Mouse (Mus musculus) gonadal fat pad, adult 2 months (tissue): ENCODE results near the gene Enthd1. TPM values are rescaled to one million over a fixed set of nuclear protein-coding genes. Genes with fewer than 3 reads are reported as not detected.
"Not testable (repeated sequence)": the region's sequence is repeated elsewhere in the genome, so short reads cannot be mapped to it uniquely, and the experiment has no call there.

Experiments used
- DNase-seq: peaks from one replicate; pipeline ENCODE4 v3.0.0-alpha.2; 2012; ENCODE audit warnings: low read depth
- polyA plus RNA-seq: library from polyadenylated mRNA; depleted of rRNA; stranded (reverse); fragments of >200 nt; gene quantifications from 2 replicates; pipeline ENCODE4 v1.2.3, GENCODE M21; 2012

The Enthd1 gene
- polyA plus RNA-seq, 1 experiment: 0.11 TPM

GRCm38 (mm10) chr15:80538075-80538474 lies 26.9 kb downstream of the Enthd1 start:
- no peak for DNase-seq

GRCm38 (mm10) chr15:80536051-80536450 lies 28.9 kb downstream of the Enthd1 start:
- no peak for DNase-seq

DNA sequence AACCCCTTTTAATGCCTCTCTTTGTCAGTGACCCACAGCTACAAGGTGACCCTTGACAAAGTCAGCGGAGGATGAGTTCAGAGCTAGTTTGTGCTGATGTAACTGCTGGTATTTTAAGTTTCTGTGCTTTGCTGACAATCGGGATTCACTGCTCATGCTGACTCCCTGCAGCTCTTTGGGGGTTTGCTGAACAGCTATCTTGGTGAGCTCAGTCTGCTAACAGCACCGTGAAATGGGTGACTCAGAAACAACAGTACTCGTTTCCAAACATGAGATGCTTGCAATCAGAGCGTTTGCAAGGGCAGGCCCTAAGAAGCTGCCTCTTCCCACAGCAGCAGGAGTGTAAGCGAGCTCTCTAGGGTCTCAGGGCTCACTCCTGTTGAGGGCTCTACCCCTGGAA lies 31.7 kb downstream of the Enthd1 start:
- no peak for DNase-seq

DNA sequence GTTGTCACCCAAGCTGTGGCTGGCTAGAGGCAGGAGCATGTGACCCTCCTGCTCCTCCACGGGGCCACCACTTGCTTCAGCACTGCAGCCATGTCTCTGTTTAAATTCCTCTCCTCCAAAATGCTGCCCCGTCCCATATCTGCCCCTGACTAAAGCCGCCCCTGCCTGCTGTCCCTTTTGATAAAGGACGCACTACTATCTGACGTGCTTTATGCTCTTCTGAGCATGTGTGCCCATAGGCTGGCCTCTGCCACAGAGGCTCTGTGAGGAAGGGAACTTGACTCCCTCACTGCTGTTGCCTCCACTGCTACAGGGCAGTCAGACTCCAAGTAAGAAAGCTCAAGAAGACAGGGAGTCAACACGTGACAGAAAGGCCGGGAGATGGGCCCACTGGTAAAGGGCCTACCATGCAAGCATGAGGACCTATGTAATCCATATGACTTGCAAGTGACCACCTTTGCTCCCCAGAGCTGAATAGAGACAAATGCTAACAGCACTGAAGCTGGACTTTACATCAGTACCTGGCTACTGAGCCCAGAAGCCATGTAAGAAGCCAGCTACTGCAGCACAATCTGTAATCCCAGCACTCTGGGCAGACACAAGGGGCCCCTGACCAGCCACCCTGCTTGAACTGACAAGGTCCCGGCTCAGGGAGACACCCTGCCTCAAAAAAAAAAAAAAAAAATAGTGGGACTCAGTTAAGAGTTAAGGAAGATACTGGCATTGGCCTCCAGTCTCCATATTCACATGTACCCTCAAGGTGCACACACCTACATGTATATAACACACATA lies 32.5 kb downstream of the Enthd1 start:
- DNase-seq: no peak

- no peak for DNase-seq
Measured at GRCm38 (mm10) chr15:80531026-80531425, 33.9 kb downstream of the Enthd1 start.

DNA sequence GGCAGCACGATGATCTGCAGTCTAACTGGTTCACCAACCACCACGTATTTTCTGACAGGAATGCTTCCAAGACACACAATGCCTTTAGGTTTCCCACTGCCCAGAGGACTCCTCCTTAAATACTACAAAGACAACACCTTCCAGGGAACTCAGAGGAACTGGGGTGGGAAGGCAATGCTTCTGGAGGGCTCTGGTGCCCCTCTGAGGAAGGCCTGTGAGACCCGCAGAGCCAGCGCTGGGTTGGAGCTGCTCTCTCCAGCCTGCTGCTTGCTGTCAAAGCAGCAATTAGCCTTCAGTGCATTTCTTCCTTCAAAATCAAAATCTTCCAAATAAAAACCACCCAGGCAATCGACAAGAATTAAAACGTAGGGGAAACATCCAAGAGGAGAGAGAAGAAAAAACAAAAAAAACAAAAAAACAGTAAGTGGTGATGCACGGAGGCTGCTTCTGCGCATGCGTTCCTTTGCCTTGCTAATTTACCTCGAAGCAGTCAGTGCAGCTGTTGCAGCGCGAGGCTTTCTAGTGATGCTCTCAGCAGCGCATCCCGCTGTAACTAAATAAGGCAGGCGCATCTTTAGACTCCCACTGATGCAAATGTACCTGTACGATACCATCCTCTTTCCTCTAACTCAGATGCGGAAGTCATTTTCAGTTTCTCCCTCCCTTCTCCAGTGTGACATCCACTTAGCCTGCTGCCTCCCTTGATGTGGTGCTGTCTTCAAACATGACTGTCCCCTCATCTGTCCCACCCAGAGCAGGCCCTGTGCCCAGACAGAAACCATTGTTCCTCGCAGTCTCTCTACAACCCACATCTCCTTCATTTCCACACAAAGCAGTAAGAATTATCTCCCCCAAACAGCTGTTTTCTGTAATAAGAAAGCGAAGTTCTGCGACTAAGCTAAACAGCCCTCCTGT lies 34.7 kb downstream of the Enthd1 start:
- no peak for DNase-seq

GRCm38 (mm10) chr15:80521661-80522388 lies 43.1 kb downstream of the Enthd1 start:
- no peak for DNase-seq

GRCm38 (mm10) chr15:80519931-80520330 lies 45.0 kb downstream of the Enthd1 start:
- DNase-seq: no peak

GRCm38 (mm10) chr15:80518567-80519223 lies 46.3 kb downstream of the Enthd1 start:
- no peak for DNase-seq

DNA sequence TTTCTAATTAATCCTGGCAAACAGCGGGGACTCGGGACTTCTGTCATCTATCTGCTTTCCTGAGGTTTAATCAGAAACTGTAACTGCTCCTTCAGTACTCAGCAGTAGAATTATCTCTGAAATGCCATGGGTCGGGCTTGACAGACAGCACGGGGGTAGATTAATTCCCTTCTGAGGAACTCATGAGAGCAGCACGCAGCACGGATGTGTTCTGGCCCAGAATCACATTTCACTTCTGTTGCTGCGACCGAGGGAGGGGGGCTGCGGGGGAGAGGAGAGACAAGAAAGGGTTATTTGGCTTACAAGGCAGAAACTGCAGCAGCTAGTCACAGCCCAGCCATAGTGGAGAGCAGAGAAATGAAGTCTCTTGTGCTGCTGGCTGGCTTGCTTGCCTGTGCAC lies 47.0 kb downstream of the Enthd1 start:
- no peak for DNase-seq

DNA sequence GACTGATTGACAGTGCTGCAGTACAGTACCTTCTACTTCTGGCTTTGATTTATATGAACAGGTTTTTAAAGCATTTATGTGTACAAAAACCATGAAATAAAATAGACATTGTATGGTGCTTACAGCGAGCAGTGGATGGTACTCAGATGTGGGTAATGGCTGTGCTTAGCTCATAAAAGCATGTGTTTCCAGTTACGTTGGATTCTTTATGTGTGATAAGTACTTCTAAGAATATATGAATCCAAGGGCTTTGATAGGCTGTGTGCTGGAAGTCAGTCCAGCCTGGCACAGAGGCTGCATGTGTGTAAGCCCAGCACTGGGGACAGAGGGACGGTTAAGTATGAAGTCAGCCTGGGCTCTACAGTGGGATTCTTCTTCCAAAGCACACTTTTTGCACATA lies 48.4 kb downstream of the Enthd1 start:
- DNase-seq: no peak

DNA sequence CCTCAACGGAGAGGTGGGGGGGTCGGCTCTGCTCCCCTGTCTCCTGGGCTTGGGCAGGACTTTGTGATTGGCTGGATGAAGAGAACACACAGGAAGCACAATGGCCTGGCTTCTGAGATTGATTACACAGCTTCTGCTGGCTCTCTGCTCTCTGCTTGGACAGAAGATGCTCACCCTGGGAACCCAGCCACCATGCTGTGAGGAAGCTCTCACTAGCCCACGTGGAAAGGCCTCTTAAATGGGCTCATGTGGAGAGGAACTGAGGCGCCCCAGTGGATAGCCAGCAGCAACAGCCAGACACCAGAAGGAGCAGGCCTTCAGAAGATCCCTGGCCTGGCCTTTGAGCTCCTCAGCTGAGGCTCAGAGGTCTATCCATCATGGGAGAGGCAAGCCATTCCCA lies 59.9 kb downstream of the Enthd1 start:
- no peak for DNase-seq

DNA sequence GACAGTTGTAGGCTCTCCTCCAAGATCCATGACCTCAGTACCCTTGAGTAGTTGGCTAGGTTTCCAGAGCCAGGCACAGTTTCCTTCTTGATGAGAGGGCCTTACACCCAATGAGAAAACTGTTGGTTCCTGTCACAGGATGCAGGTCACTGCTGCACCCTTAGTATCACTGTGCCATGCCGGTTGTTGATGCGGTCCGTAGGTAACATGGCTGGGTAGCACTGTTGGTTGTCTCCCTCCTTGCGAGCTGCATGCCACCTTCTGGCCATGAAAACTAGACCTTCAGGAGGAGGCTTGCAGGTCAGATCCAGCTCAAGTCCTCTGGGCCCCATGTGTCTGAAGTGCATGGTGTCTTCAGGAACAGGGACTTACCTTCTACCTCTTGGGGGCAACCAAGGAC lies 61.8 kb downstream of the Enthd1 start:
- DNase-seq: not testable (repeated sequence)

DNA sequence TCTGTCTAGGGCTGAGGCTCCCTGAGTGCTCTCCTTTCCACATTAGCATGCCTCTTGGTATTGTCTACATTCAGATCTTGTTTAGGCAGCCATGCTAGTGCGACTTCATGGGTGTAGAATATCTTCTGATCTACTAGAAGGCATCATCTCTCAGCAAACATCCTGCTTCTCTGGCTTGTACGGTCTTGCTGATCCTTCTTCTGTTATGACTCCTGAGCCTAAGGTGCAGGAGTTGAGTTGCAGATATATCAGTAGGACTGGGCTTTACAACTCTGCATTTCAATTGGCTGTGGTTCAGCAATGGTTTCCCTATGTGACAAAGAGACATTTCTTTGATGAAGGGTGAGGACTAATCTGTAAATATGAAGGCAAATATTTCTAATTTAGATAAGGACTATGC lies 62.2 kb downstream of the Enthd1 start:
- no peak for DNase-seq

DNA sequence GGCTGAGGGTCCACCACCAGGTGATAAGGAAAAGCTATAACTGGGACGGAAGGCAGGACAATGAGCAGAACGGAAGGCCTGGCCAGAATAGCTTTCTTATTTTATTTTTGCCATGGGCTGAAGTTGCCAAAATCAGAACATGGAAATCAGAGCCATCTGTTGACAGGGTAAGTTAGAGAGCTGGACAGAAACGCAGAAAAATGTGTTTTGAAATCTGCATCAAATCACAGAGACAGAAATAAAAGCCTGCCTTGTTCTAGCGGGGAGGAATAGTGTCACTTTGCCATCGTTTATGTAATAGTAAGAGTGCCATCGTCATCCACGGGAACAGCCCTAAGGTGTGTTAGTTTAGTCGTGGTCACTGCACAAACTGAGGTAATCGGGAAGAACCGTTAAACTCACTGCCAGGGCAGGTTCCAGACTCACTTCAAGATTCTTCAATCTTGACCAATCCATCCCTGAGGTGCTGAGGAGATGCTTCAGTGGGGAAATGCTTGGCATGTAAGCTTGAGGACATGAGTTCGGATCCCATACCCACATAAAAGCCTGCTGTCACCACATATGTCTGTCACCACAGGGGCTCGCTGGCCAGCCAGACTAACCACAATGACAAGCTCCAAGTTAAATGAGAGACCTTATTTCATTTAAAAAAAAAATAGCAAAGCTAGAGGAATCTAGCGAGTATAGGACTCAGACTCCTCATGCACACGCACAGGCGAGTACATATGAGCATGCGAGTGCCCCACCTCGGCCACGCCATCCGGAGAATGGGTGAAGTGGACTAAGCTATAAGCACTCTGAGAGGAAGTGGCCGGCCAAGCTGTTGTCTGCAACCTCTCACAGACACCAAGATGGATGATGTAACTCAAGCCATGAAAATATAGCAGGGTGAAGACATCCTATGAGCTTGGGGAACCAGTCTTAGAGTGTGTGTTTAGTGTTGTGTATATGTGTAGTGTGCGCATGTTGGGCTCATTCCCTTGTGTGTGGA lies 63.6 kb downstream of the Enthd1 start:
- no peak for DNase-seq

DNA sequence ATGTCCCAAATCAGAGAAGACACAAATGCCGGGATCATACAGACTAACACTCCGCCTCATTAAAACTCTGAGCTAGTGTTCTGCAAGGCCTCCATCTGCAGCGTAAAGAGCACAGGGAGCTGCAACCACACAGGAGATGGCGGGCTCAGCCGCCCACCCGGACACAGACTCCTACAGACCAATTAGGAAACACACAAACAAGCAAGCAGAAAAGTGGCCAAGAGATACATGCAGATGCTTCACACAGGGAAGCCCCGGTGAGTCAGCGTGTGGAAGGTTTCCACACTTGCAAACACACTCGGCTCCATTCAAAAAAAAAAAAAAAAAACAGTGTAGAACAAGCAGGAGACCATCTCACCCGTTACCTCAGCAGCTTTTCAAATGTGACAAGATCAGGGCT lies 64.5 kb downstream of the Enthd1 start:
- no peak for DNase-seq

- not testable (repeated sequence) for DNase-seq
Measured at GRCm38 (mm10) chr15:80497733-80498132, 67.2 kb downstream of the Enthd1 start.

DNA sequence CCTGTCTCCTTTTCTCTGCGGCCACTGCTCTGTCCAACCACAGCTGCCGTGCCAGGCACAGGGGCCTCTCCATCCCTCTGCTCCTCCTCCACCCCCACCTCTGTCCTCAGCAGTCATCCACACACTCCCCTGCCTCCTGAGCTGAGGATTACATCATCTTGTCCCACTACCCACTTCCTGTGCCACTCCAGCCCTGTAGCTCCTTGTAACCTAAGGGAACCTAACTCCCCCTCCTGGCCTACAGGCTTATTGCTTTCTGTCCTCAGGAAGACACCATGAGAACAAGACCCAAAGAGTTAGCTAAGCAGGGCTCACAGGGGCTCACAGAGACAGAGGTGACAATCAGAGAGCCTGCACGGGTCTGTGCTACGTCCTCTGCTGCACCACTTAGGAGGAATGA lies 73.5 kb downstream of the Enthd1 start:
- no peak for DNase-seq

GRCm38 (mm10) chr15:80490151-80490550 lies 74.8 kb downstream of the Enthd1 start:
- no peak for DNase-seq

DNA sequence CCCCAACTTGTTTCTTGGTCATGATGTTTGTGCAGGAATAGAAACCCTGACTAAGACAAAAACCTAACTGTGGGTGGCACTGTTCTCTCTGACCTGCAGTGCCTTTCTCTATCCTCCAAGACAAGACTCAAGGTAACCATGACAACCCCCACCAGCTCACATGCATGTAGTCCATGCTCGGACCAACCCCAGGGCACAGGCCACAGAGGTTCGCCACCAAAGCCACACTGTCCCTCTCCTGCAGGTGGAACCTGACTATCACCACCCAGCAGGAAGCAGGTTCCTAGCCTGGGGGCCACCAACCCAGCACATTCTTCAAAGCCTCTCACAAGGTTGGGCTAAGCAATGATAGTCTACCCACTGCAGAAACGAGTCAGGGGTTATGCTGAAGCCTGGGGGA lies 76.3 kb downstream of the Enthd1 start:
- no peak for DNase-seq
